In the genomic region with DNA sequence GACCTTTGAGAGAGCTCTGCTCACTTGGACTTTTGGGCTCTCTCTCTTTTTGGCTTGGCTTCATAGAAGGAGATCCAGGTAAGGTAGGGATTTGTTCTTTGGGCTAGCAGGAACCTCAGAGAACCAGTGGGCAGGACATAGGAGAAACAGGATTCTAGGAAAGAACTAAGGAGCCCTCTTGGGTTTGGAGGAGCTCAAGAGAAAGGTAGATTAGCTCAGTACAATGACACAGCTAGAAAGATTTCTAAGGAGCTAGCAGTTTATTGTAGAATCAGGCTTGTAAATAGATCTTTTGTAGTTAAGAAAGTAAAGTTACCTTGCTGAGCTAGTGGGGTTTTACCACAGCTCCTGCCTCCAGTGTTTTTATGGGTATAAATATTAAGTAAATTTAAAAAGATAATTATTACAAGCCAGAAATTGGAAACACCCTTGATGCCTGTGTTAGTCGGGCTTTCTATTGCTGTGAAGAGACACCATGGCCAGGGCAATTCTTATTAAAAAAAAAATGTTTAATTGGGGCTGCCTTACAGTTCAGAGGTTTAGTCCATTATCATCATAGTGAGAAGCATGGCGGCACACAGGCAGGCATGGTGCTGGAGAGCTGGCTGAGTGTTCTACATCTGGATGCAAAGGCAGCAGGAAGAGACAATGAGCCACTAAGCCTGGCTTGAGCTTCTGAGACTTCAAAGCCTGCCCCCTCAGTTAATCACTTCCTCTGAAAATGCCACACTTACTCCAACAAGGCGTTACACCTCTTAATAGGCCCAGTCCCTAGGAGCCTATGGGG, we compare ENCODE assay signal across 2 mouse cellular contexts.
TF ChIP-seq lines count a peak whose summit lies in the region.

No protein-coding gene starts in this region.

TF ChIP-seq in CH12.LX, 34 proteins besides CTCF, POLR2A, EP300 and RAD21:
- TF ChIP-seq E2F4 (IDR thresholded peaks at IDR 0.05; ENCODE audit: insufficient replicate concordance, low read depth, low read length): no peak
- TF ChIP-seq HCFC1 (IDR thresholded peaks at IDR 0.05; ENCODE audit: low read depth, low read length): no peak
- no peak for TF ChIP-seq RCOR1 (conservative IDR thresholded peaks at IDR 0.05; ENCODE audit: low read depth, low read length)
- no peak for TF ChIP-seq NRF1 (IDR thresholded peaks at IDR 0.05; ENCODE audit: low read depth, low read length)
- TF ChIP-seq JUND (conservative IDR thresholded peaks at IDR 0.05; ENCODE audit: low read depth, low read length): no peak
- TF ChIP-seq BHLHE40 (IDR thresholded peaks at IDR 0.05; ENCODE audit: low read depth, low read length): no peak
- TF ChIP-seq SIN3A (IDR thresholded peaks at IDR 0.05; ENCODE audit: low read length): no peak
- no peak for TF ChIP-seq PAX5 (IDR thresholded peaks at IDR 0.05; ENCODE audit: low read length)
- no peak for TF ChIP-seq CHD1 (IDR thresholded peaks at IDR 0.05; ENCODE audit: low read depth, low read length)
- no peak for TF ChIP-seq UBTF (IDR thresholded peaks at IDR 0.05; ENCODE audit: low read depth, low read length)

TF ChIP-seq in ES-E14, 5 proteins besides CTCF, POLR2A, EP300 and RAD21:
- TF ChIP-seq ZC3H11A (IDR thresholded peaks at IDR 0.05; ENCODE audit: borderline replicate concordance, low read depth, low read length): no peak
- no peak for TF ChIP-seq MAFK (IDR thresholded peaks at IDR 0.05; ENCODE audit: insufficient read depth, low read depth, low read length)
- TF ChIP-seq HCFC1 (IDR thresholded peaks at IDR 0.05; ENCODE audit: borderline replicate concordance, insufficient read depth, low read length): no peak
- TF ChIP-seq ZNF384 (IDR thresholded peaks at IDR 0.05; ENCODE audit: low read depth, low read length): no peak
